Mouse (Mus musculus) liver, adult 2 months (tissue): ENCODE data around the gene Myo1f. TPM values are rescaled to one million over a fixed set of nuclear protein-coding genes. Genes with fewer than 3 reads are reported as not detected.

ENCODE experiments used
- DNase-seq: peaks from one replicate; pipeline ENCODE4 v3.0.0-alpha.2; 2011; ENCODE audit warnings: low read depth, low spot score; ENCODE audit errors: extremely low read depth
- H3K27ac ChIP-seq: fragments of 200-500 bp; replicated peaks from 2 replicates; pipeline ENCODE4 v1.5.1; 2012; ENCODE audit warnings: low read depth, mild to moderate bottlenecking, control low read depth, inconsistent platforms, low read length; ENCODE audit not compliant: insufficient read depth
- H3K27me3 ChIP-seq: fragments of 200-500 bp; 2 replicates; pipeline ENCODE4 v1.6.1; 2012; ENCODE audit warnings: mild to moderate bottlenecking, moderate library complexity, low read length, inconsistent platforms; ENCODE audit not compliant: control insufficient read depth, insufficient read depth
- H3K36me3 ChIP-seq: fragments of 200-500 bp; 2 replicates; pipeline ENCODE4 v1.6.1; 2012; ENCODE audit warnings: low read length, inconsistent platforms; ENCODE audit not compliant: control insufficient read depth, insufficient read depth
- H3K4me1 ChIP-seq: fragments of 200-500 bp; 2 replicates; pipeline ENCODE4 v1.6.1; 2011; ENCODE audit warnings: low read length; ENCODE audit not compliant: control insufficient read depth, insufficient read depth
- H3K4me3 ChIP-seq: fragments of 200-500 bp; 2 replicates; pipeline ENCODE4 v1.5.1; 2011; ENCODE audit warnings: low read depth, mild to moderate bottlenecking, control low read depth, low read length, moderate library complexity; ENCODE audit not compliant: insufficient read depth
- H3K79me2 ChIP-seq: fragments of 200-500 bp; 2 replicates; pipeline ENCODE4 v1.6.1; 2012; ENCODE audit warnings: inconsistent platforms, mild to moderate bottlenecking, low read length, moderate library complexity; ENCODE audit not compliant: control insufficient read depth, insufficient read depth
- H3K9ac ChIP-seq: fragments of 200-500 bp; 2 replicates; pipeline ENCODE4 v1.6.1; 2012; ENCODE audit warnings: low read depth, mild to moderate bottlenecking, control low read depth, inconsistent platforms, low read length
- CTCF ChIP-seq: fragments of 200-500 bp; IDR thresholded peaks from 2 replicates; pipeline ENCODE4 v1.5.1; 2011; ENCODE audit warnings: low read depth, low read length, control low read depth
- POLR2A ChIP-seq: fragments of 200-500 bp; IDR thresholded peaks from 2 replicates; pipeline ENCODE4 v1.6.1; 2011; ENCODE audit warnings: low read length, control low read depth; ENCODE audit not compliant: insufficient read depth; ENCODE audit errors: extremely low read depth
- WGBS: fragments of 180-500 bp; shearing (Covaris S2); methylation state at CpG from one replicate; pipeline ENCODE4 v1.1.7; 2018; 5-methylcytosine and 5-hydroxymethylcytosine counted together
- polyA plus RNA-seq: library from polyadenylated mRNA; depleted of rRNA; stranded (reverse); fragments of >200 nt; gene quantifications from 2 replicates; pipeline ENCODE4 v1.2.3, GENCODE M21; 2012
- total RNA-seq: library from RNA; depleted of rRNA; stranded (reverse); fragments of >200 nt; gene quantifications from 2 replicates; pipeline ENCODE4 v1.2.3, GENCODE M21; 2014

The Myo1f gene
- total and polyA plus RNA-seq, 2 experiments = 1.4 to 2.9 TPM

DNA sequence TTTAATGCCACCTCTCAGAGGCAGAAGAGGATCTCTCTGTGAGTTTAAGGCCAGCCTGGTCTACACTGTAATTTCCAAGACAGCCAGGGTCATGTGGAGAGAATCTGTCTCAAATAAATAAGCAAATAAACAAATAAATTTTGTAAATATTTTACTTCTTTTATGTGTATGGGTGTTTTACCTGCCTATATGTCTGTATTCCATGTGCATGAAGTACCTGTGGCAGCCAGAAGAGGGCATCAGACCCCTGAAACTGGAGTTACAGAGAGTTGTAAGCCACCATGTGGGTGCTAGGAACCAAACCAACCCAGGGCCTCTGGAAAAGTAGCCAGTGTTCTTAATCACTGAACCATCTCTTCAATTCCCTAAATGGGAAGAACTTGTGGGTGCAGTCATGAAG lies 41.8 kb downstream of the Myo1f start:
- H3K4me1 ChIP-seq = no peaks in the 10 kb centered on the region

DNA sequence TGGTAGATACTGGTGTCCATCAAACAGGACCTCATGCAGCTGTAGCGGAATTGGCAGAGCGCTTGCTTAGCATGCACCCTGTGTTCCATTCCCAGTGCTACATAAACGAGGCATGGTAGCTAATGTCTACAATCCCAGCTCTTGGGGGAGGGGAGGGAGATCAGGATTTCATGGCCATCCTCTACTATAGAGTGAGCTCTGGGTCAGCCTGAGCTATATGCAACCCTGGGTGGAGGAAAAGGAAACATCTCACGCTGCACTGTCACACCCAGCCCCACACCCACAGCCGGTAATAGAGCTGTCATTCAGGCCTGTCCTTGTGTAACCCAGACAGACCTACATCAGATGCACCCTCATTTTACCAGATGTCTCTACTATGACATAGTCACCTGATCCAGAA lies 43.0 kb downstream of the Myo1f start:
- no peak for DNase-seq
- no peaks in the 10 kb centered on the region for H3K36me3 ChIP-seq
- no peak overlapping the region for H3K4me3 ChIP-seq
- H3K9ac ChIP-seq = no peak overlapping the region
- 94% methylated on average over 5 of the region's 5 CpGs for WGBS
- no peaks in the 10 kb centered on the region for H3K4me1 ChIP-seq
- H3K79me2 ChIP-seq = no peaks in the 10 kb centered on the region
- TF ChIP-seq CTCF (no peak), POLR2A (no peak)
- H3K27me3 ChIP-seq = no peaks in the 10 kb centered on the region
- no peak overlapping the region for H3K27ac ChIP-seq

More for the DNA sequence above, 41.8 kb downstream of the Myo1f start:
- H3K27me3 ChIP-seq = no peaks in the 10 kb centered on the region
- H3K36me3 ChIP-seq = no peaks in the 10 kb centered on the region
- H3K27ac ChIP-seq = no peak overlapping the region
- no peak for DNase-seq
- H3K9ac ChIP-seq = no peak overlapping the region
- no peak overlapping the region for H3K4me3 ChIP-seq
- TF ChIP-seq POLR2A = no peak
- no peak for TF ChIP-seq CTCF
- H3K79me2 ChIP-seq = no peaks in the 10 kb centered on the region

- H3K4me3 ChIP-seq = no peak overlapping the region
- 93% methylated on average over 8 of the region's 8 CpGs for WGBS
- no peak overlapping the region for H3K9ac ChIP-seq
- H3K4me1 ChIP-seq = no peaks in the 10 kb centered on the region
- no peaks in the 10 kb centered on the region for H3K36me3 ChIP-seq
- no peak overlapping the region for H3K27ac ChIP-seq
- TF ChIP-seq CTCF = no peak
- no peak for TF ChIP-seq POLR2A
- H3K79me2 ChIP-seq = no peaks in the 10 kb centered on the region
- H3K27me3 ChIP-seq = no peaks in the 10 kb centered on the region
- no peak for DNase-seq
Observed at GRCm38 (mm10) chr17:33599836-33600475, 44.4 kb downstream of the Myo1f start.

DNA sequence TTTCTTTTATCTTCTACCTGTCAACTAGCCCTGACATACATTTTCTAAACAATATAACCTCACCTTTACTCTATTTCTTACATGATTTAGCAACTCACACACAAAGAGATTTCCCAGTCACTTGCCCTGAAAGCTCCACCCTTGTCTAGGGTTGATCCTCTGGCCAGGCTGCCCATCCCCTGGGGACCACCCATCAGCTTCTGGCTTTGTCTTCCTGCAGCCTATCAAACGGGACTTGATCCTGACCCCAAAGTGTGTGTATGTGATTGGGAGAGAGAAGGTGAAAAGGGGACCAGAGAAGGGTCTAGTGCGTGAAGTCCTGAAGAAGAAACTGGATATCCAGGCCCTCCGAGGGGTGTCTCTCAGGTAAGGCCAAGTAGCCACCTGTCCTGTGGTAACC lies 45.3 kb downstream of the Myo1f start:
- H3K79me2 ChIP-seq = no peaks in the 10 kb centered on the region
- no peaks in the 10 kb centered on the region for H3K4me1 ChIP-seq
- TF ChIP-seq CTCF (no peak), POLR2A (no peak)
- no peak overlapping the region for H3K9ac ChIP-seq
- no peaks in the 10 kb centered on the region for H3K36me3 ChIP-seq
- no peak overlapping the region for H3K4me3 ChIP-seq
- DNase-seq = no peak
- H3K27me3 ChIP-seq = no peaks in the 10 kb centered on the region
- H3K27ac ChIP-seq = no peak overlapping the region
- 72% methylated on average over 3 of the region's 3 CpGs for WGBS

DNA sequence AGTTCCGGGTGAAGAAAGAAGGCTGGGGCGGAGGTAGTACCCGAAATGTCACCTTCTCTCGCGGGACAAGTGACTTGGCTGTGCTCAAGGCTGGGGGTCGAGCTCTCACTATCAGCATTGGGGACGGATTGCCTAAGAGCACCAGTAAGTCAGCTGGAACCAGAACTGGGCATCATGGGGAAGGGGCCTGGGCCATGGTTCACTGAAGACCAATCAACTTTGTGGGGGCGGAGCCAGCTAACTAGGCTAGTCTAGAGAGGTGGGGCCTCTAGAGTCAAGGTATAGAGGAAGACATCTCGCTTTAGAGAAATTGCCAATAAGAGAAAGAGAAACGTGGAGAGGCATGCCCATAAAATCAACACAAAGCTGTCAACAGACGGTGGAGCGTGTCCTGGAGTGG lies 46.4 kb downstream of the Myo1f start:
- no peaks in the 10 kb centered on the region for H3K27me3 ChIP-seq
- no peak overlapping the region for H3K27ac ChIP-seq
- H3K4me3 ChIP-seq = no peak overlapping the region
- H3K4me1 ChIP-seq = no peaks in the 10 kb centered on the region
- no peak for TF ChIP-seq CTCF
- no peak for TF ChIP-seq POLR2A
- H3K79me2 ChIP-seq = no peaks in the 10 kb centered on the region
- no peak overlapping the region for H3K9ac ChIP-seq
- H3K36me3 ChIP-seq = no peaks in the 10 kb centered on the region
- no peak for DNase-seq
- 89% methylated on average over 12 of the region's 12 CpGs for WGBS

- Histone ChIP-seq H3K36me3 (no peaks in the 10 kb centered on the region), H3K27ac (no peak overlapping the region), H3K79me2 (no peaks in the 10 kb centered on the region), H3K4me3 (no peak overlapping the region), H3K27me3 (no peaks in the 10 kb centered on the region), H3K4me1 (no peaks in the 10 kb centered on the region), H3K9ac (no peak overlapping the region)
- TF ChIP-seq CTCF (no peak), POLR2A (no peak)
- no peak for DNase-seq
- 77% methylated on average over 2 of the region's 2 CpGs for WGBS
Observed at GRCm38 (mm10) chr17:33607273-33607672, 51.8 kb downstream of the Myo1f start.
